Mouse (Mus musculus) embryonic fibroblast, embryonic 13.5 days (primary cell): ENCODE results near the gene Dtl.

Experiments
- CTCF ChIP-seq: IDR thresholded peaks from 2 replicates; pipeline ENCODE4 v1.5.1; 2011; ENCODE audit warnings: mild to moderate bottlenecking, control low read depth, low read length, moderate library complexity, borderline replicate concordance; ENCODE audit not compliant: insufficient read depth
- POLR2A ChIP-seq: IDR thresholded peaks from 2 replicates; pipeline ENCODE4 v1.6.1; 2011; ENCODE audit warnings: low read depth, mild to moderate bottlenecking, control low read depth, low read length, moderate library complexity

DNA sequence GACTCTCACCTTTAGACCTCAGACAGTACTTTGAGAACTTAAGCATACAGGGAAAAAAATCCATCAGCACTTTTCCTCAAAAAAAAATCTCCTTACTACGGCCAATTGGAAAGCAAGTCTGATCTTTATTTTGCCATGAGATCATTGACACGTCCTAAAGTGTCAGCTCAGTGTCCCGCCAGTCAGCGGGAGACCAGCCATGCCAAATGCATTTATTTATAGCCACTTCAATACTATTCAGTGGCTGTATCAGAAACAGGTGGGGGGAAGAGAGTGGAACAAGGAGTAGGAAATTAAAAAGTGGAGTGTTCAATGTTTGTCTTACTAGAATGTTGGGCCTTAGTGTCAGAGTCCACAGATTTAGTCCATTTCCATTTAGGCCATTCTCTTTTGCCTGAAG lies 24.6 kb downstream of the Dtl start:
- TF ChIP-seq CTCF, result no peak
- TF ChIP-seq POLR2A, result no peak
